Mouse (Mus musculus) MEL (cell line): ENCODE results near the gene Gp9.

Source experiments
- CTCF ChIP-seq, 3 experiments: IDR thresholded peaks in 2 of 3; conservative IDR thresholded peaks in 1 of 3; 2 replicates each; pipeline ENCODE4 v1.5.1; 2011 to 2012; ENCODE audit warnings: low read length in 3 of 3, low read depth in 2 of 3, mild to moderate bottlenecking in 2 of 3, improper control_type of control experiment in 1 of 3, inconsistent platforms in 1 of 3, mixed read lengths in 1 of 3, moderate library complexity in 1 of 3; ENCODE audit not compliant: control insufficient read depth in 1 of 3, insufficient read depth in 1 of 3, poor library complexity in 1 of 3, severe bottlenecking in 1 of 3
- E2F4 ChIP-seq: IDR thresholded peaks from 2 replicates; pipeline ENCODE4 v1.6.1; 2011; ENCODE audit warnings: low read depth, low read length, improper control_type of control experiment, borderline replicate concordance
- GATA1 ChIP-seq: IDR thresholded peaks from 2 replicates; pipeline ENCODE4 v1.6.1; 2011; ENCODE audit warnings: low read depth, low read length, improper control_type of control experiment
- MAFK ChIP-seq: IDR thresholded peaks from 2 replicates; pipeline ENCODE4 v1.6.1; 2011; ENCODE audit warnings: low read depth, mild to moderate bottlenecking, low read length, improper control_type of control experiment, borderline replicate concordance
- POLR2A ChIP-seq, 2 experiments: IDR thresholded peaks; 2 replicates each; pipeline ENCODE4 v1.6.1; 2011 to 2012; ENCODE audit warnings: low read length in 2 of 2, mild to moderate bottlenecking in 2 of 2, control low read depth in 1 of 2, improper control_type of control experiment in 1 of 2, low read depth in 1 of 2, moderate library complexity in 1 of 2; ENCODE audit not compliant: control insufficient read depth in 1 of 2, insufficient read depth in 1 of 2, poor library complexity in 1 of 2

DNA sequence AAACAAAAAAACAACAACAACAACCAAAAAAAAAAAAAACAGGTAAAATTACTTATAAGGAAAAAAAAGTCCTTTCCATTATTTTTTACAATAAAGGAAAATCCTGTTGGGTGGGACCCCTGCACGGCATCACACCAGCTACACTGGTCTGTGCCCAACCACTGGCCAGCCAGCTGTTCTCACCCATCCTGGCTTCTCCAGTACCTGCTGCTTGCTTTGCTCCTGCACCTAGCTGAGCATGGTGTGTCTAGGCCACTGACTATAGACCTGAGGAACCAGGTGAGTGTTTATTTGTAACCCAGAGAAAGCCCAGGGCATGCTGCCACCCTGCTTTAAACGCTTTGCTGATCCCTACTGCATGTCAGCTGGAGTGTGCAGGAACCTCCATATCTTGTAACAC, 42.5 kb downstream of the Gp9 start:
- no peak for TF ChIP-seq CTCF (IDR thresholded peaks at IDR 0.05 in 2 of 3, conservative IDR thresholded peaks at IDR 0.05 in 1 of 3; ENCODE audit: control insufficient read depth in 1 of 3, insufficient read depth in 1 of 3, low read depth in 2 of 3, low read length in 3 of 3, poor library complexity in 1 of 3, severe bottlenecking in 1 of 3)
- no peak for TF ChIP-seq MAFK
- no peak for TF ChIP-seq GATA1
- TF ChIP-seq E2F4: no peak
- no peak for TF ChIP-seq POLR2A (IDR thresholded peaks at IDR 0.05; ENCODE audit: control insufficient read depth in 1 of 2, insufficient read depth in 1 of 2, low read depth in 1 of 2, low read length in 2 of 2, poor library complexity in 1 of 2)
